Mouse (Mus musculus) bone marrow, adult 2 months (tissue): ENCODE results near the gene Kcnv2.

Experiments
- CTCF ChIP-seq: fragments of 200-500 bp; IDR thresholded peaks from 2 replicates; pipeline ENCODE4 v1.5.1; 2011; ENCODE audit warnings: low read length, control low read depth; ENCODE audit not compliant: control insufficient read depth, insufficient read depth
- POLR2A ChIP-seq: fragments of 200-500 bp; IDR thresholded peaks from 2 replicates; pipeline ENCODE4 v1.6.1; 2011; ENCODE audit warnings: low read depth, mild to moderate bottlenecking, control low read depth, low read length, borderline replicate concordance; ENCODE audit not compliant: control insufficient read depth

DNA sequence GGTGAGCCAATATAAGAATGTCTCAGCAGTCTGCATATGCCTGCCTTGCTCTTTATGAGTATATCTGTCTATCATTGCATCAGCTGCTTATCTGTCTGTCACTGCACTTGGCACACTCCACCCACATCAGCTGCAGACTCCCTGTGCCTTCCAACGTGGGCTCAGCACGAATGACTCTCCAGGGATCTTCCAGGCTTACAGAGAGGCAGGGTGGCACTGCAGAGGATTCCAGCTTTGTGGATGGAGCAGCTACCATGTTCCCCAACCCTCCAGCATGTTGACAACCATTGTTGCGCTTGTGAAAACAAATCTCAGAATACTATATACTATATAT is 9.3 kb upstream of the Kcnv2 start:
- TF ChIP-seq CTCF (no peak), POLR2A (no peak)
